Mouse (Mus musculus) kidney, adult 9 months (tissue): ENCODE data around the gene Yrdc.

Experiments
- DNase-seq: peaks from one replicate; pipeline ENCODE4 v3.0.0; 2022

Yrdc gene

GRCm38 (mm10) chr4:124850933-124851658 is 617 bp downstream of the Yrdc start, which contains the start of gene 1110065P20Rik:
1110065P20Rik (minus strand) TSS chr4:124851196.
- peak; percentile 83 for DNase-seq

DNA sequence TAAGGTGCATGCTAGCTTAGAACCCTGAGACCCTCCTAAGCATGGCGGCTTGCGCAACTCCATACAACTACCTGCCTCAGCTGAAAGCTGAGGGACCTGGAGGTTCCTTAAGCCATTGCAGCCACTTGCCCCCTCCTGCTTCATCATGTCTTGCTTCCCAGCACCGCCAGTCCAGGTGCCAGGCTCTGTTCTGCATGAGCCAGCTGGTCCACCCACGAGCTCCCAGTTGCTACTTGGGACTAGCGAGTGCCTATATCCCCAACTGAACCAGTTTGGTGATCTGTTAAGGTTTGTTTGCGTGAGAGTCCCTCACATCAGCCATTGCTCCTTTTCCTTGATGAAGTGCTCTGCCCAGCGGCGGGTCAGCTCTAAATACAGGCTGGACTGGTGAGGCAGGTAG is 5.8 kb downstream of the Yrdc start:
- DNase-seq = no peak

- no peak for DNase-seq
Observed at GRCm38 (mm10) chr4:124858370-124858769, 7.9 kb downstream of the Yrdc start.

DNA sequence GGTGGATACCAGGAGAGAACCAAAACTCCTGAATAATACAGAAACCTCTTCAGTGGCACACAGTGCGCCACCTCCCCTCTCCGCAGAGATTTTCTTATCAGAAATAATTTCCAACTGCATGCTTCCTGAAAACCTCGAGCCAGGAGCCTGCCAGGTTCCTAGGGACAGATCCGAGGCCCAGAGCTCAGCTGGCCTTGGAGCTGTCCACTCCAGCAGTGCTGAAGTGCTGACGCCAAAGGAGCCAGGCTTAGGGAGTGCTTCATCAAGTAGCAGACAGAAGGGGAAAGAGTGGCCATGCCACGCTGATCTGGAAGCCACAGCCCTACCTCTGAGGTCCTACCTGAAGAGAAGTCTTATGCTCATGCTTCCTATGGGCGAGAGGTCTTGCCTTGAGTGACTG is 10.0 kb downstream of the Yrdc start:
- DNase-seq = peak; percentile 65

- no peak for DNase-seq
Observed at GRCm38 (mm10) chr4:124861283-124862188, 11.1 kb downstream of the Yrdc start, which contains the start of gene Maneal. Maneal (minus strand) TSS chr4:124862171.

DNA sequence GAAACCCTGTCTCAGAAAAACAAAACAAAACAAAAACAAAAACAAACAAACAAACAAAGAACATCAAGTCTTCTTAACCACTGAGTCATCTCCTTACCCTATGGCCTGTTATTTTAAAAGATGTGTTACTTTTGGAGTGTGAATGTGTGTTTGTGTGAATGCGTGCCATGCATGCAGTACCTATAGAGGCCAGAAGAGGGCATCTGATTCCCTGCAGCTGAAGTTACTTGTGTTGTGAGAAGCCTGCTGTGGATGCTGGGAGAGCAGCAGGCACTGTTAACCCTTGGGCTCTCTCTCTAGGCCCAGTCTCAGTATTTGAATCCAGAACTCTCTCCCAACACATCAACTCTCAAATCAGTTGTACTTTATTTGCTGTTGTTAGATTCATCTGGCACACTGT is 22.2 kb downstream of the Yrdc start:
- DNase-seq = no peak

- DNase-seq = no peak
Observed at GRCm38 (mm10) chr4:124880599-124880998, 30.1 kb downstream of the Yrdc start, which contains the start of gene Epha10. Epha10 (plus strand) TSS chr4:124880899.

GRCm38 (mm10) chr4:124881341-124881908 is 30.9 kb downstream of the Yrdc start:
- no peak for DNase-seq

DNA sequence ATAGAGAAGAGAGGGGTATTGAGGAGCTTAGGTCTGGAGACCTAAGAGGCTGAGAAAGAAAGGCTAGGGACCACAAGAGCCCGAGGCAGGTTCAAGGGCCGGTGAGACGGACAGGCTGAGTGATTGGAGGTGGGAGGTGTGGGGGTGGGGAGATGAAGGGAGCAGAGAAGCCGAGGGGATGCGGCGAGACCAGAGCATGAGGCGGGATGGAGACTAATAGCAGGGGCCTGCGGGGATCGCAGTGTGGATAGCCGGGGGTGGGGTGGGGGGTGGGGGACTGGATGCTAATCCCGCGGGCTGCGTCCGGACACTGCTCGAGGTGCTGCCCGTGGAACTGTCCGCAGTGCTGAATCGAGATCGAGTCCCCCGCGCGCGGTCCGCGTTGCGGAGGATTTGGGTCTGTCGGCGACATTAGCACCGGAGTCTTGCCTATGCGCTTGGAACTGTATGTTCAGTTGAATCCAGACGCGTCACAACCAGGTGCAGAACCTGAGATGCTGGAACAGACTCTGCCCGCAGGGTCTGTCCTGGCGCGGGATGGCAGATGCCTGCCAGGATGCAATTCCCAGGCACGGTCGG is 31.8 kb downstream of the Yrdc start:
- no peak for DNase-seq

DNA sequence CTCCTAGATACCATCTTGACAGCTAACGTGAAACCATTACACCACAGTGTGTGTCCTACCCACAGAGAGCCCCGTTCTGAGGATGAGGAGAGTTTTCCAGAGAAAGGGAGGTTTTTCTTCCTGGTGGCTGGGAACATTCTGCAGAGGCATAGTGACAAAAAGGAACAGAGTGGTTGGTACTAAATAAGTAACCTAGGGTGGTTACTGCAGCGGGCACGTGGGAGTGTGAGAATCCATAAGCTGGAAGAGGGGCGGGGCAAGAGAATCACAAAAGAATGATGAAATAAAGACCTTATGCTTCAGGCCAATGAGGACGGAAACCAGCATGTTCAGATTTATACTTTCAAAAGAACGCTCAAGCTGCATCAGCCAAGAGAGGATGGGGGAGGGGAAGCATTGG is 38.2 kb downstream of the Yrdc start:
- DNase-seq = no peak

DNA sequence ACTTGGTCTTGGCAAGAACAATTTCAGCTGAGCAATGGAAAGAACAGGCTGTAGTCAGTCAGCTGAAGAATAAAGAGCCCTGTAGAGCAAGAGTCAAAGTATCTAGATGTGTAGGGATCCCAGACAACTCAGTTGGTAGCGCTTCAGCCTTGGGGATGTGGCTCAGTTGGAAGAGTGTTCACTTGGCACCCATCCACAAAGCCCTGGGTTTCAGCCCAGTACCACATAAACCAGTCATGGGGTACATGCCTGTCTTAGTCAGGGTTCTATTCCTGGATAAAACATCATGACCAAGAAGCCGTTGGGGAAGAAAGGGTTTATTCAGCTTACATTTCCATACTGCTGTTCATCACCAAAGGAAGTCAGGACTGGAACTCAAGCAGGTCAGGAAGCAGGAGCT is 39.5 kb downstream of the Yrdc start:
- no peak for DNase-seq

DNA sequence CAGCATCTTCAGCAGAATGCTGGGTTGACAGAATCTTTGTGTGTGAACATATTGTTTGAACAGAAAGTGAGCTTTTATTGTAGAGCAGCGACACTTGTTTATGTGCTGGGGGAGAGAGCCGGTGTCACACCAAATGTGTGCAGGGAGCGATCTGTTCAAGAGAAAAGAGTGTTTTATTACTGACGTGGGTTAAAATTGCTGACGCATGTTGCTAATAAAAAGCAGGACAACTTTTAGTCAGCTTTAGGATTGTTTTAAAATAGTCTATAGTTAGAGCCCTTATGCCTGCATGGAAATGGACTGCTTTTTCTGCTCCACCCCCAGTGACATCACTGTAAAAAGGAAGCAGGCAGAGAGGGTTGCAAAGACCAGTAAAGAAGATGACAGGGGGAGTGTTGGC is 40.4 kb downstream of the Yrdc start:
- no peak for DNase-seq

- no peak for DNase-seq
Observed at GRCm38 (mm10) chr4:124893769-124894168, 43.3 kb downstream of the Yrdc start.

GRCm38 (mm10) chr4:124894508-124895428 is 44.3 kb downstream of the Yrdc start:
- no peak for DNase-seq

- DNase-seq = no peak
Observed at GRCm38 (mm10) chr4:124898428-124898827, 47.9 kb downstream of the Yrdc start.

DNA sequence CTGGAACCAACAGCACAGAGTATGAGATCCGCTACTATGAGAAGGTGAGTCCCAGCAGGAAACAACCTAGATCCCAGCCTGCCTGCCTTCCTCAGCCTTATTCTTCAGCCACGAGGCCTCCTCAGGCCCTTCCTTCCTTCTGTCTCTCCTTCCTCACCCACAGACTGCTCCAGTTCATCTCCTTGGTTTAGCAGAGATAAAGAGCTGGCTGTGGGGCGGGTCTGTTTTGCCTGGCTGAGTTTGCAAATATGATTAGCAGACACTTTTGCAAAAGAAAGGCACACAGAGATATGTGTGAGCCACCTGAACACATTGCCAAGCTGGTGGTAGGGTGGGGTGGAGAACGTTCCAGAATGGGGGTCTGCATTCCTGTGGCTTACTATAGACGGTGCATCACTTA is 49.4 kb downstream of the Yrdc start:
- no peak for DNase-seq
